Mouse (Mus musculus) limb, embryonic 11.5 days (tissue): ENCODE measurements around the gene Vti1b. TPM values are rescaled to one million over a fixed set of nuclear protein-coding genes. Genes with fewer than 3 reads are reported as not detected.

Source experiments
- ATAC-seq: fragments of 200-750 bp; cut with Nextera tagmentation; 2 replicates; pipeline ENCODE4 v1.8.0; 2017; ENCODE audit warnings: low read depth; ENCODE audit not compliant: insufficient number of reproducible peaks, low FRiP score, low TSS enrichment
- DNase-seq: peaks from one replicate; pipeline ENCODE4 v3.0.0-alpha.2; 2015; ENCODE audit warnings: low spot score
- H3K27ac ChIP-seq: fragments of 300-500 bp; sonication (generic); replicated peaks from 2 replicates; pipeline ENCODE4 v1.5.1; 2014; ENCODE audit warnings: low read depth, mild to moderate bottlenecking, low read length
- H3K27me3 ChIP-seq: fragments of 300-500 bp; sonication (generic); 2 replicates; pipeline ENCODE4 v1.6.1; 2014; ENCODE audit warnings: mild to moderate bottlenecking, low read length, mixed read lengths; ENCODE audit not compliant: control insufficient read depth, insufficient read depth
- H3K36me3 ChIP-seq: fragments of 300-500 bp; sonication (generic); 2 replicates; pipeline ENCODE4 v1.6.1; 2014; ENCODE audit warnings: mild to moderate bottlenecking, low read length, moderate library complexity, mixed read lengths; ENCODE audit not compliant: control insufficient read depth, insufficient read depth
- H3K4me1 ChIP-seq: fragments of 300-500 bp; sonication (generic); 2 replicates; pipeline ENCODE4 v1.6.1; 2014; ENCODE audit warnings: low read length, mixed read lengths; ENCODE audit not compliant: control insufficient read depth, insufficient read depth
- H3K4me2 ChIP-seq: fragments of 300-500 bp; sonication (generic); 2 replicates; pipeline ENCODE4 v1.6.1; 2014; ENCODE audit warnings: low read depth, mild to moderate bottlenecking, moderate library complexity; ENCODE audit not compliant: severe bottlenecking
- H3K4me3 ChIP-seq: fragments of 300-500 bp; sonication (generic); 2 replicates; pipeline ENCODE4 v1.5.1; 2014; ENCODE audit warnings: low read depth, low read length
- H3K9ac ChIP-seq: fragments of 300-500 bp; sonication (generic); 2 replicates; pipeline ENCODE4 v1.6.1; 2014; ENCODE audit warnings: mild to moderate bottlenecking, low read length
- H3K9me3 ChIP-seq: fragments of 300-500 bp; sonication (generic); 2 replicates; pipeline ENCODE4 v1.6.1; 2016; ENCODE audit warnings: low read length; ENCODE audit not compliant: control insufficient read depth
- WGBS: fragments of 180-500 bp; shearing (Covaris S2); extraction: QIAGEN DNeasy Blood & Tissue Kit; methylation state at CpG from one replicate; pipeline ENCODE4 v1.1.7; 2014; 5-methylcytosine and 5-hydroxymethylcytosine counted together
- polyA plus RNA-seq: library from polyadenylated mRNA; unstranded; fragments of >200 nt; fragmentation: Nextera tagmentation; extraction: Ambion mirVana; gene quantifications from 2 replicates; pipeline ENCODE4 v1.2.1, GENCODE M21; 2014

The Vti1b gene
- polyA plus RNA-seq, 1 experiment from 2014 or later: 89.1 TPM

DNA sequence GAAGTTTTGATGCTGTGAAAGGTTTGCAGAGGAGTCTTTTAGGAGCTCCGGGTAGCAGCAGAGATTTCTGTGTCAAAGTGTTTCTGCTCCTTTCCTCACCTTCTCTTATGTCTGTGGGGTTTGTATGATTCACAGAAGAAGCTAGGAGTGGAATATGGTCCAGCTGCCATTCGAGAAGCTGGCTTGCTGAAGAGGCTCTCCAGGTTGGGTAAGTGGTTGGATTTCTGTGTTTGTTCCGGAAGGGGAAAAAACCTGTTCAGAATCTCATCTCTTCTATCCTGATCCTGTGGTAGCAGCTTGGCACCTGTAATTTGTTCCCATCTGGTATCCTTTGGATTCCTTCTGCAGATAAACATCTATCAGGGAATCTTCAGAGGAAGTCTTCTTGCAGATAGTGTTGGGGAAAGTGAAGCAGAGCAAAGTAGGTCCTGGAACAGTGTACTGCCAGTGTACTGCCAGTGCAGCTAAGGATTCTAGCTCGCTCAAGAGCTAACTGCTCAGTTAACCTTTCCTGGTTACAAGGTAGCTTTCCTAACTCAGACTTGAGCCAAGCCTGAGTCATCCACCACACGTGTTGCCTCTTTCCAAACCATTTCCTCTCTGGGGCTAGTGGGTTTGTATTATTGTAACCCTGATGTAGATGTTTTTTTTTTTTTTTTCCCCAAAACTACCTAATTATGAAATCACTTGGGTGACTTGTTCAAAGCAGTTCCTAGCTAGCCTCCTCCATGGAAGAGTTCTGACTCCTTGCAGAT lies 40.6 kb downstream of the Vti1b start:
- no peak overlapping the region for H3K9ac ChIP-seq
- H3K36me3 ChIP-seq: no peaks in the 10 kb centered on the region
- H3K27me3 ChIP-seq: peaks cover 34% of the 10 kb centered on the region
- WGBS: 30% methylated on average over 5 of the region's 5 CpGs
- no peak overlapping the region for H3K27ac ChIP-seq
- ATAC-seq (no peak), DNase-seq (no peak)
- H3K4me2 ChIP-seq: no peak overlapping the region
- H3K4me3 ChIP-seq: no peak overlapping the region
- no peaks in the 10 kb centered on the region for H3K4me1 ChIP-seq
- no peaks in the 10 kb centered on the region for H3K9me3 ChIP-seq

DNA sequence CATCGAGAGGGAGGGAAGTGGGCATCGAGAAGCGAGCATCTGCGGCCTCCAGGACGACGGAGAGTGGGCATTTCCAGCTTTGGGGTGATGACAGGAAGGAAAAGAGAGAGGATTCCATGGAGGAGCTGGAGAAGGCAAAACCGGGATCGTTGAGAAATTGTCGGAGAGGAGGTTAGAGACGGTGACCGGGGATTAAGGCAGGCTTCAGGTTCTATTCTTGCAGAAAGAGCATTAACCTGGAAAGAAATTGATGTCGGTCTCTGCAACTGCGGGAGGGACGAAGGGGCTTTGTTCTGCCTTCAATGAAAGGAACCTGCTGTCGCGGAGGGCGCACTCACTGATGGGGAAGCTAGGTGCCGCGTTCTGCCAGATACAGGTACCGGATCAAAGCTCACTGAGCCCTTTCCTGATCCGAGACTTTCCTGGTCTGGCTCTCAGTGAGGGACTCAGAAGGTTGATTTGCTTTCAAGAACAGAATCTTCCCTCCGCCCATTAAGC lies 41.2 kb downstream of the Vti1b start:
- peak; percentile 51 for DNase-seq

DNA sequence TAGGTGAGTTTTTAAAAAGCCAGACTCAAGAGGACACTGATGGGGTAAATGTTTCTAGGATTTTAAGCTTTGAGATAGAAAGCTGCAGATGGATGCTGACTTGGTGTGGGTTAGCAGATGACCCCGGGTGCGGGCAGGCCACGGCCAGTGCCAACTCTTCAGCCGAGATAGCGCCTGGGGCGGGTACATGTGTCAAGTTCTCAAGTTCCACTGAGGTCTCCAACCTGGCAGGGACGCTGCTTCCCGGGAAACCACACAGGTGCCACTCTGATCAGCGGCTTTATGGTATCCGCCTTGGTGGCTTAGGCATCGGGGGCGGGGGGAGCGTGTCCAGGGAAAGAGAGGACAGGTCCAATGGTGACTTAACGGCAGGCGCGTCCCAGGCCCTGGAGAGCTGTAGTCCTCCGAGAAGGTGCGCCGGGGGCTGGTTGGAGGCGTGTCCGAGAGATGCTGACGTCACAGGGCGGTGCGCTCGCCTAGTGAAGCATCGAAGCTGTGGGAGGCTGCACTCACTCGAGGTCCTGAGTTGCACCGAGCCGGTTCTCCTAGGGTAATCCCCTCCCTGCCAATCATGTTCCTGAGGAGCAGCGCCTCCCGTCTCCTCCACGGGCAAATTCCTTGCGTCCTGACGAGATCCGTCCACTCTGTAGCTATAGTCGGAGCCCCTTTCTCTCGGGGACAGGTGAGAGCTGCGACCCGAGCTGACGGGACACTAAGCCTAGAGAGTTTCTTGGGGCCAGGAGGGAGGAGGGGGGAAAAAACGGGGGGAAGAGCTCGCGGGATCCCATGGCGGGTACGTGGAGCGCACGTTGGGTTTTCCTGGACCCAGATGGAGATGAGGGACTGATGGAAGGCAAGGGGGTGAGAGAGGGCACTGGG lies 41.9 kb downstream of the Vti1b start, which contains the start of gene Arg2:
Gene Arg2 (plus strand): TSS at position 479 of the 879 bp plus-strand sequence.
- peak within 1 kb of the TSS; percentile 33 for H3K4me3 ChIP-seq
- peaks cover 34% of the 10 kb centered on the region for H3K27me3 ChIP-seq
- under 1% methylated on average over 47 of the region's 47 CpGs for WGBS
- no peaks in the 10 kb centered on the region for H3K36me3 ChIP-seq
- peak within 1 kb of the TSS; percentile 68 for H3K4me2 ChIP-seq
- DNase-seq: peak; percentile 87
- no peak within 1 kb of the TSS for H3K9ac ChIP-seq
- no peak within 1 kb of the TSS for H3K27ac ChIP-seq
- H3K9me3 ChIP-seq: no peaks in the 10 kb centered on the region
- ATAC-seq: peak; percentile 84
- H3K4me1 ChIP-seq: no peaks in the 10 kb centered on the region

More for the DNA sequence above, 41.2 kb downstream of the Vti1b start:
- Histone ChIP-seq H3K9ac (no peak overlapping the region), H3K4me2 (peak overlapping the region; percentile 68), H3K27ac (no peak overlapping the region), H3K27me3 (peaks cover 34% of the 10 kb centered on the region), H3K9me3 (no peaks in the 10 kb centered on the region), H3K4me1 (no peaks in the 10 kb centered on the region), H3K4me3 (peak overlapping the region; percentile 33), H3K36me3 (no peaks in the 10 kb centered on the region)
- 2% methylated on average over 22 of the region's 22 CpGs for WGBS
- no peak for ATAC-seq

DNA sequence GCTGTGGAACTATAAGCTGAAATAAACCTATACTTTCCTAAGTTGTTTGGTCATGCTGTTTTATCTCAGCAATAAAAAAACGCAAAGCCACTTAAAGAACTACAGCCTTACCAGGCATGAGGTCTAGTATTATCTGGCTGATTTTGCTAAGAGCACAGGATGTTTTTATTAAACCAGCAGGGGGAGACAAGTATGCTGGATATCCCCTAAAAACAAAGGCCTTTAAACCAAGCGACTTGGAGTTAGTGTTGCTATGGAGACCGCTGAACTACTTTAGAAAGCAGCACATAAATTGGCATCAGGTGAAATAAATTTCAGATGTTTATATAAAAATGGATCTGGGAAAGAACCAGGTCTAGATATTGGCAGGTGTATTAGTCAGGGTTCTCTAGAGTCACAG lies 49.6 kb downstream of the Vti1b start:
- no peak for DNase-seq
- H3K36me3 ChIP-seq: no peaks in the 10 kb centered on the region
- no peak overlapping the region for H3K4me3 ChIP-seq
- H3K27me3 ChIP-seq: no peaks in the 10 kb centered on the region
- H3K9ac ChIP-seq: no peak overlapping the region
- no peaks in the 10 kb centered on the region for H3K9me3 ChIP-seq
- H3K27ac ChIP-seq: no peak overlapping the region
- H3K4me2 ChIP-seq: no peak overlapping the region
- no peaks in the 10 kb centered on the region for H3K4me1 ChIP-seq
- WGBS: 37% methylated on average over 3 of the region's 3 CpGs
- ATAC-seq: no peak

DNA sequence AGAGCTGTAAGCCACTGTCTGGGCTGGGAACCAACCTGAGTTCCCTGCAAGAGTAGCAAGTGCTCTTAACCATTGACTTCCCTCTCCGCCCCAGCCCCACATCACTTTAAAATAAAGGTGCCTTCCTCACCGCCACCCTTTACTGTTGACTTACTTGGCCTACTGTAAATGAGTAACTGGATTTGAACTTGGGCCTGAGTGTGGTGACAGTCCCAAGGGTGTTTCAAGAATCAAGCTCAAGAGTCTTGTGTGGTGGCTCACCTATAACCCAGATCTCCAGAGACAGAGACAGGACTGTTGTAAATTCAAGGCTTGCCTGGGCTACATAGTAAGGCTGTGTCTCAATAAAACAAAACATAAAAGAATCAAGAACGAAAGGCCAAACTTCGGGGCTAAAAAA lies 53.5 kb downstream of the Vti1b start:
- Histone ChIP-seq H3K4me1 (no peaks in the 10 kb centered on the region), H3K4me2 (no peak overlapping the region), H3K27me3 (no peaks in the 10 kb centered on the region), H3K9me3 (no peaks in the 10 kb centered on the region), H3K36me3 (no peaks in the 10 kb centered on the region), H3K9ac (no peak overlapping the region), H3K27ac (no peak overlapping the region), H3K4me3 (no peak overlapping the region)
- DNase-seq (no peak), ATAC-seq (no peak)
- WGBS: 91% methylated on average over 4 of the region's 4 CpGs

Other genes starting within 250 kb of the Vti1b start
- 1.8 and 2.9 TPM in 2 replicates for gene Tmem229b, start 165.0 kb downstream of the Vti1b start, polyA plus RNA-seq
- 2.9 and 3.0 TPM in 2 replicates for gene Plekhh1, start 143.5 kb downstream of the Vti1b start, polyA plus RNA-seq
- 32.2 and 32.4 TPM in 2 replicates for gene Pigh, start 83.0 kb downstream of the Vti1b start, polyA plus RNA-seq
- gene Arg2, start 41.9 kb downstream of the Vti1b start, polyA plus RNA-seq: 0.65 and 0.99 TPM in 2 replicates
- gene Rdh11, start 19.6 kb upstream of the Vti1b start, polyA plus RNA-seq: 23.8 and 27.0 TPM in 2 replicates
- 2.6 TPM in 2 replicates for gene Rdh12, start 36.2 kb upstream of the Vti1b start, polyA plus RNA-seq
- 16.3 and 20.1 TPM in 2 replicates for gene Zfyve26, start 123.6 kb upstream of the Vti1b start, polyA plus RNA-seq
- 6.3 and 8.5 TPM in 2 replicates for gene Rad51b, start 124.6 kb upstream of the Vti1b start, polyA plus RNA-seq